Mouse (Mus musculus): ENCODE measurements around the gene Pgs1. TPM values are rescaled to one million over a fixed set of nuclear protein-coding genes. Genes with fewer than 3 reads are reported as not detected.

Gene Pgs1
- total and polyA plus RNA-seq, 2 experiments from 2014 or later: 55.0 to 62.0 TPM

DNA sequence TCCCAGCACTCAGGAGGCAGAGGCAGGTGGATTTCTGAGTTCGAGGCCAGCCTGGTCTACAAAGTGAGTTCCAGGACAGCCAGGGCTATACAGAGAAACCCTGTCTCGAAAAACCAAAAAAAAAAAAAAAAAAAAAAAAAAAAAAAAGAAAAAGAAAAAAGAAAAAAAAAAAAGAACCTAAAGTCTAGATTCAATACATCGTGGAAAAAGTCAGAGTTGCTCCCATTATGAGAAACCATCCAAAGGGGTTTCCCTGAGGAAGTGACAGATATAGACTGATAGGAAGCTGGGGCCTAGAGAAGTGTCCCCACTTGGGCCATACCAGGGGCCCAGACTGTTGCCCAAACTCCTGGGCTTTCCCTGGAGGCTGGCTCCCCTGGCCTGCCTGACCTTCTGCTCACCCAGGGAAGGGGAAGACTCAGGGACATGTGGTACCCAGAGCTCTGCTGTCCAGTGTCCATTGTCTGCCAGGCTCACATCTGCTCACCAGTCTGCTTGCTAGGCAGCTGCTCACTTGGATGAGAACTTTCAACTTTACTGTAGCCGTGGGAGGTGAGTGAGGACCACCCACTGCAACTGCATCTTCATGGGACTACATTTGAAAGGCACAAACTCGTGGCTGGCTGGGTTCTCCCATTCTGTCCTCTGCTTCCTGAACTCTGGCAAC is 8.3 kb upstream of the Pgs1 start:
- Histone ChIP-seq H3K27ac (ENCODE audit: low read depth, low read length) (no peak overlapping the region), H3K4me2 (ENCODE audit: low read depth, low read length, poor library complexity, severe bottlenecking) (no peak overlapping the region), H3K9me3 (ENCODE audit: low read length) (no peaks in the 10 kb centered on the region), H3K27me3 (ENCODE audit: insufficient read depth, low read length) (no peaks in the 10 kb centered on the region), H3K4me1 (ENCODE audit: insufficient read depth, low read length) (no peaks in the 10 kb centered on the region), H3K9ac (replicated peaks; ENCODE audit: low read length, poor library complexity, severe bottlenecking) (no peak overlapping the region), H3K36me3 (ENCODE audit: insufficient read depth, low read length) (no peaks in the 10 kb centered on the region), H3K4me3 (ENCODE audit: low read depth, low read length) (no peak overlapping the region)
- no peak for DNase-seq (ENCODE audit: low spot score)
- no peak for ATAC-seq (ENCODE audit: low FRiP score)
- 57% methylated on average over 4 of the region's 5 CpGs for WGBS
- TF ChIP-seq CTCF (IDR thresholded peaks at IDR 0.05): no peak

DNA sequence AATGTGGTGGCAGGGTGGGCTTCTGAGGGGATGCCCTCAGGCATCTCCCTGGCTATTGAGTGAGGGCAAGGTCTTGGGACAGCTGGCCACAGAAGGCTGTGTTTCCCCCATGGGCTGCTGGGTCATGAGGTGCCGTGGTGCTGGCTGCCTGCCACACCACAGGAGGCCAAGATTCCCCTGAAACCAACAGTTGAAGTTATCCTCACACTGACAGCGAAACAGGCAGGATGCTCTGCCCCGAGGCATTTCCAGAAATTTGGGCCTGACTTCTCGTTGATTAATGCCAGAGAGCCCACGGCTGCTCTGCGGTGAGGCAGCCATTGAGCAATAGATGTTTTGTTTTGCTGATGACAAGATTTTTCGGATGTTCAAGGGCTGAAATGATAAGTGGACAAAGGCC is 6.7 kb upstream of the Pgs1 start:
- no peak overlapping the region for H3K4me2 ChIP-seq (ENCODE audit: low read depth, low read length, poor library complexity, severe bottlenecking)
- H3K27ac ChIP-seq (ENCODE audit: low read depth, low read length): no peak overlapping the region
- ATAC-seq (ENCODE audit: low FRiP score): no peak
- H3K27me3 ChIP-seq (ENCODE audit: insufficient read depth, low read length): no peaks in the 10 kb centered on the region
- H3K9me3 ChIP-seq (ENCODE audit: low read length): no peaks in the 10 kb centered on the region
- H3K36me3 ChIP-seq (ENCODE audit: insufficient read depth, low read length): no peaks in the 10 kb centered on the region
- 76% methylated on average over 7 of the region's 7 CpGs for WGBS
- H3K9ac ChIP-seq (replicated peaks; ENCODE audit: low read length, poor library complexity, severe bottlenecking): no peak overlapping the region
- no peak for TF ChIP-seq CTCF (IDR thresholded peaks at IDR 0.05)
- no peak for DNase-seq (ENCODE audit: low spot score)
- no peak overlapping the region for H3K4me3 ChIP-seq (ENCODE audit: low read depth, low read length)
- H3K4me1 ChIP-seq (ENCODE audit: insufficient read depth, low read length): no peaks in the 10 kb centered on the region

- no peaks in the 10 kb centered on the region for H3K36me3 ChIP-seq (ENCODE audit: insufficient read depth, low read length)
These were observed 3.7 kb upstream of the Pgs1 start for GRCm38 (mm10) chr11:117982426-117982825.

DNA sequence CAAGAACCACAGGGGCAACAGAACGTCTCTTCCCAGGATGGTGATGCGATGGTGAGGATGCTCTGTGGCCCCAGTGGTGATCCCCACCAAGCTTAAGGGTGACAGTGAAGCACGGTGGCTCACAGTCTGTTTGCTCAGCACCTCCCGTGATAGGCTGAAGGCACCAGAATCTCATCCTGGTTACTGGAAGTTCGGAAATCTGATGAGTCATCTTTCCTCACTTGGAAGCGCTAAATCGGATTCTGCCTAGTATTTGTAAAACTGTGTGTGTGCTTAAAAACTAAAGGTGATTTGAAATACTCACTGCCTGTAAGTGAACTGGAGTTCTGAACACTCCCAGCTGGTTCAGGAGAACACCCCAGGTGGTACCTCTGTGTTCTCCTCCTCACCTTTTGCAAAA is 2.3 kb upstream of the Pgs1 start:
- TF ChIP-seq CTCF (IDR thresholded peaks at IDR 0.05): no peak
- Histone ChIP-seq H3K27ac (ENCODE audit: low read depth, low read length) (no peak overlapping the region), H3K4me2 (ENCODE audit: low read depth, low read length, poor library complexity, severe bottlenecking) (no peak overlapping the region), H3K9ac (replicated peaks; ENCODE audit: low read length, poor library complexity, severe bottlenecking) (no peak overlapping the region), H3K27me3 (ENCODE audit: insufficient read depth, low read length) (no peaks in the 10 kb centered on the region), H3K4me3 (ENCODE audit: low read depth, low read length) (no peak overlapping the region), H3K36me3 (ENCODE audit: insufficient read depth, low read length) (no peaks in the 10 kb centered on the region), H3K9me3 (ENCODE audit: low read length) (no peaks in the 10 kb centered on the region), H3K4me1 (ENCODE audit: insufficient read depth, low read length) (peaks cover 15% of the 10 kb centered on the region)
- WGBS: 72% methylated on average over 7 of the region's 7 CpGs
- no peak for DNase-seq (ENCODE audit: low spot score)
- no peak for ATAC-seq (ENCODE audit: low FRiP score)

More at GRCm38 (mm10) chr11:117982426-117982825, 3.7 kb upstream of the Pgs1 start:
- ATAC-seq (ENCODE audit: low FRiP score): no peak
- no peak overlapping the region for H3K9ac ChIP-seq (replicated peaks; ENCODE audit: low read length, poor library complexity, severe bottlenecking)
- no peak overlapping the region for H3K27ac ChIP-seq (ENCODE audit: low read depth, low read length)
- no peak for TF ChIP-seq CTCF (IDR thresholded peaks at IDR 0.05)
- H3K4me2 ChIP-seq (ENCODE audit: low read depth, low read length, poor library complexity, severe bottlenecking): no peak overlapping the region
- H3K27me3 ChIP-seq (ENCODE audit: insufficient read depth, low read length): no peaks in the 10 kb centered on the region
- DNase-seq (ENCODE audit: low spot score): no peak
- 78% methylated on average over 5 of the region's 5 CpGs for WGBS
- no peaks in the 10 kb centered on the region for H3K9me3 ChIP-seq (ENCODE audit: low read length)
- peaks cover 4% of the 10 kb centered on the region; the same call in 1 of the 2 replicates for H3K4me1 ChIP-seq (ENCODE audit: insufficient read depth, low read length)
- H3K4me3 ChIP-seq (ENCODE audit: low read depth, low read length): no peak overlapping the region

DNA sequence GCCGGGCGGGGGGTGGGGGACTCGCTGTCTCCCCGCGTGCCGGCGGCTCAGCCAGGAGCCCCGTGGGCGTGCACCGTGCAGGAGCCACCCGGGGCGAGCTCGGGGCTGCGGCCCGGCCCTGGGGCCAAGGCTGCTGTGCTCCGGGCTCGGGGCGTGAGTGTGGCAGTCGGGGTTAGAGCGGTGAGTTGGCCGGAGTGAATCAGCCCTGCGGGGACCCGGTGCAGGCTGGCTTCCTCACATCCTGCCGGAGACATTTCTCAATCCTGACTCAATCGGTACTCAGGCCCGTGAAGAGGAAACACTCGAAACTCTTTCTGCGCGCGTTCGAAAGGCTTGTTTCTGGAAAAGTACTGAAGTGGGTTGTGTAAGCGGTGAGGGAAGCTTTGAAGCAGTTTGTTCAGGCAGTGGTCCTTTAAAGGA is 950 bp downstream of the Pgs1 start:
- TF ChIP-seq CTCF (IDR thresholded peaks at IDR 0.05): no peak
- no peaks in the 10 kb centered on the region for H3K9me3 ChIP-seq (ENCODE audit: low read length)
- peak; percentile 68; the same call in 1 of the 2 replicates for ATAC-seq (ENCODE audit: low FRiP score)
- no peaks in the 10 kb centered on the region for H3K36me3 ChIP-seq (ENCODE audit: insufficient read depth, low read length)
- H3K4me2 ChIP-seq (ENCODE audit: low read depth, low read length, poor library complexity, severe bottlenecking): peak overlapping the region; percentile 81
- under 1% methylated on average over 19 of the region's 32 CpGs for WGBS
- peak overlapping the region; percentile 100 for H3K4me3 ChIP-seq (ENCODE audit: low read depth, low read length)
- H3K4me1 ChIP-seq (ENCODE audit: insufficient read depth, low read length): peaks cover 18% of the 10 kb centered on the region
- H3K27ac ChIP-seq (ENCODE audit: low read depth, low read length): peak overlapping the region; percentile 90
- peak overlapping the region; percentile 88 for H3K9ac ChIP-seq (replicated peaks; ENCODE audit: low read length, poor library complexity, severe bottlenecking)
- no peaks in the 10 kb centered on the region for H3K27me3 ChIP-seq (ENCODE audit: insufficient read depth, low read length)
- DNase-seq (ENCODE audit: low spot score): no peak

DNA sequence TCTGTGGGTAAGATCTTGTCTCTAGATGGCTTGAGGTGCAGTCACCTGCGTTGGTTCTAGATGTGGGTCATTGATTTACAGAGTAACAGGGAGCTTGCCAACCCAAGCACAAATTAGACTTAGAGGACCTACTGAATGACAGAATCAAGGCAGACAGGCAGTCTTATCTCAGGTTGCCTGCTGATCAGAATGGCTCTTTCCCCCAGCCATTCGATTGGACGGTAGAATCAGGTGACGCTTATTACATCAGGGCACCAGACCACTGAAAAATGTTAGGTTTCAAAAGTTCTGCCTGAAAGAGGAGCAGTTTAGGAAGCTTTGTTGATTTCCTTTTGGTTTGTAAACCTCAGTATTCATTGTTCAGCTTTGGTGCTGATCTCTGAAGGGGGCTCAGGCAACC is 1.9 kb downstream of the Pgs1 start:
- WGBS: 74% methylated on average over 4 of the region's 4 CpGs
- Histone ChIP-seq H3K27me3 (ENCODE audit: insufficient read depth, low read length) (no peaks in the 10 kb centered on the region), H3K36me3 (ENCODE audit: insufficient read depth, low read length) (no peaks in the 10 kb centered on the region), H3K4me1 (ENCODE audit: insufficient read depth, low read length) (peaks cover 18% of the 10 kb centered on the region), H3K9ac (replicated peaks; ENCODE audit: low read length, poor library complexity, severe bottlenecking) (peak overlapping the region; percentile 88; the same call in 1 of the 2 replicates), H3K9me3 (ENCODE audit: low read length) (no peaks in the 10 kb centered on the region), H3K27ac (ENCODE audit: low read depth, low read length) (no peak overlapping the region), H3K4me2 (ENCODE audit: low read depth, low read length, poor library complexity, severe bottlenecking) (peak overlapping the region; percentile 81), H3K4me3 (ENCODE audit: low read depth, low read length) (peak overlapping the region; percentile 100)
- ATAC-seq (ENCODE audit: low FRiP score) (no peak), DNase-seq (ENCODE audit: low spot score) (no peak)
- TF ChIP-seq CTCF (IDR thresholded peaks at IDR 0.05): no peak

Measured in midbrain, postnatal 0 days (tissue).